Mouse (Mus musculus) adrenal gland, postnatal 14 days (tissue): ENCODE results near the gene 2810408A11Rik. TPM values are rescaled to one million over a fixed set of nuclear protein-coding genes. Genes with fewer than 3 reads are reported as not detected.

Experiments used
- DNase-seq: peaks from one replicate; pipeline ENCODE4 v3.0.0; 2021; ENCODE audit warnings: mixed read lengths
- long read RNA-seq, 2 experiments: library from polyadenylated mRNA; stranded (forward); transcript quantifications; one replicate each; pipeline ENCODE4 v2.0.0; 2021
- total RNA-seq: library from RNA; stranded (reverse); gene quantifications from 2 replicates; pipeline ENCODE4 v1.2.3, GENCODE M21; 2021

2810408A11Rik gene
- 1.8 and 2.1 TPM in 2 replicates for total RNA-seq
- long read RNA-seq, experiment 1, partial matches to known transcripts: 1 of 4 reads
- long read RNA-seq, experiment 1, other reads (novel, unspliced or antisense): 1 of 4 reads
- long read RNA-seq, experiment 2, partial matches to known transcripts: 1 of 2 reads
- long read RNA-seq, experiment 2, other reads (novel, unspliced or antisense): 1 of 2 reads

DNA sequence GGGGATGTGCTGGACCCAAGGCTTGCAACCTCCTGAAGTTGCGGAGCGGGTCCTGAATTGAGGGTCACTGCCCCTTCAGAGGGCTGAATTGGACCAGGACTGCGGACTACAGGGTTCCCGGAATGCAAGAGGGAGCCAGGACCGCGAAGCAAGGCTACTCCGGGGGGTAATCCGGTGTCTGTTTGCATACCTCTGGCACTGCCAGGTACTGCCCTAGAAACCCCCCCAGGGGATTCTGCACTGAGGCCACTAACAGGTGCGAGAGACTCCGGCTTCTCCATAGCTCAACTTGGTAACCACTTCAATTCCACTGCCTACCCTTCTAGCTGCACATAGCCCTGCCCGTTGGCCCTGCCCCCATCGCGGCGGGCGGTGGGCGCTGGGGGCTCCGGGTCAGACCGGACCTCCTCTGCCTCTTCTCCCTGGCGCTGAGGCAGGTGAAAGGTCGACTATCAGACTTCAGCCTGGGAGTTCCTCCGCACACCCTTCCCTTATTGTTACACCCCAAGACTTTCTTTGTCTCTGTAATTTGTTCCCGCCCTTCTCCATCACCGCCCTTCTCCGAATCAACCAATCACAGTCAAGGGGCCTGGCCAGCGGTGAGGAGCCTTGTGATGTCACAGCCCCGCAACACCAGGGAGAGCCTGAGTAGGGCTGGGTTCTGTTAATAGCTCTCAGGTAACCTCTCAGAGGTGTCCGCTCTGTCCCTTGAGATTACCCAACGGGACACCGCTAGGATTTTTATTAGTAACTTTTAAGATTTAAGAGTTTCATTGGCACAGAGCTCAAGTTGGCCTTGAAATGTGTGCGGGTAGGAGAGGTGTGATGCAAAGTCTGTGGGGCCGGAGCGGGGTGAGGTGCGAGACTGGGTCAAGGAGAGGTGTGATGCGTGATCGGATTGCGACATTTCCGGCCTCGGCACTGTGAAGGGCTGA is at the start of gene 2810408A11Rik, which contains the start of gene Neurl4:
Gene 2810408A11Rik (minus strand): TSS at position 517 of the 935 bp plus-strand sequence.
Gene Neurl4 (plus strand): TSS at position 602 of the 935 bp plus-strand sequence.
- peak; percentile 93 for DNase-seq

DNA sequence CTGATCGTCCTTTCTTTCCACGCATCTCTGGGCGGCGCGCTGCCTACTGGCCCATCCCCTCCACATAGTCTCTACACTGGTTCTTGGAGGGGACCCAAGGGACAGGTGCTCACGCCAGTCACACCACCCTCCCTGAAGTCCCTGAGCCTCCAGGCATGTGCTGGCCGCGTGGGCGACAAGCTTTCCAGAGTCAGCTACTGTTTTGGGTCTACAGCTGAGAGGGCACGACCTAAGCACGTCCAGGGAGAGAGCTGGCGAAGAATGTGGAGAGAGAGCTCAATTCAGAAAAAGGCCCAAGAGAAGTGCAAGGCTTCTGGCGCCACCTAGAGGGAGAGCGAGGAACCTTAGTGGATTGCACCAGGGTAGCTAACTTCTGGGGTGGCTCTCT is 48.0 kb upstream of the 2810408A11Rik start:
- DNase-seq: peak; percentile 93

DNA sequence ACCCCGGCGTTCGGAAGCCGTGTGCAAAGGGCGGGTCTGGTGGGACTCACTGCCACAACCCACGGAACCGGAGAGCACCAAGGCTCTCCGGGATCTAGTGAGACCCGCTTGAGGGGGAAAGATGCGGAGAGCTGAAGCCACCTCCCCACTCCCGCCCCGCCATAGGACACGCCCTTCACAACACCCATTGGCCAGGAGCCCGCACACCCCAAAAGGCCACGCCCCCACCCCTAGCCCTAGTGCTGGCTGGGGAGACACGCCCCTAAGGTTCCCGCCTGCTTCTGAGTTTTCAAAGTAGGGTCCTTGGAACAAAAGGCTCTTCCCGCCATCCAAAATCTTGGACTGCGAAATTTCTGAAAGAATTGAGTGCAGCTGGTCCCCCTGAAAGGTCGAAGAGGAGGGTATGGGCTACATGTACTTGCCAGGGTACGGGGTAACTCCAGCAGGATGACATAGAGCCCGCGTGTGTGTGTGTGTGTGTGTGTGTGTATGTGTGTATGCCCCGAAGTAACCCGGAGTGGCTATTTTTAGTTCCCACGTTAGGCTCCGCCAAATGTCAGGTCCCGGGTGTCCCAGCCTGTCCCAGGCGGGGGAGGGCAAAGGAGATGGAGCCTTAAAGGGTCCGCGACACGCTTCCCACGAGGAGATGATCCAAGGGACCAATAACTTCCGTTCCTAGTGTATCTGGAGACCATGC is 47.4 kb upstream of the 2810408A11Rik start, which contains the start of gene Slc2a4:
Gene Slc2a4 (minus strand): TSS at position 123 of the 697 bp plus-strand sequence.
- peak; percentile 98 for DNase-seq

DNA sequence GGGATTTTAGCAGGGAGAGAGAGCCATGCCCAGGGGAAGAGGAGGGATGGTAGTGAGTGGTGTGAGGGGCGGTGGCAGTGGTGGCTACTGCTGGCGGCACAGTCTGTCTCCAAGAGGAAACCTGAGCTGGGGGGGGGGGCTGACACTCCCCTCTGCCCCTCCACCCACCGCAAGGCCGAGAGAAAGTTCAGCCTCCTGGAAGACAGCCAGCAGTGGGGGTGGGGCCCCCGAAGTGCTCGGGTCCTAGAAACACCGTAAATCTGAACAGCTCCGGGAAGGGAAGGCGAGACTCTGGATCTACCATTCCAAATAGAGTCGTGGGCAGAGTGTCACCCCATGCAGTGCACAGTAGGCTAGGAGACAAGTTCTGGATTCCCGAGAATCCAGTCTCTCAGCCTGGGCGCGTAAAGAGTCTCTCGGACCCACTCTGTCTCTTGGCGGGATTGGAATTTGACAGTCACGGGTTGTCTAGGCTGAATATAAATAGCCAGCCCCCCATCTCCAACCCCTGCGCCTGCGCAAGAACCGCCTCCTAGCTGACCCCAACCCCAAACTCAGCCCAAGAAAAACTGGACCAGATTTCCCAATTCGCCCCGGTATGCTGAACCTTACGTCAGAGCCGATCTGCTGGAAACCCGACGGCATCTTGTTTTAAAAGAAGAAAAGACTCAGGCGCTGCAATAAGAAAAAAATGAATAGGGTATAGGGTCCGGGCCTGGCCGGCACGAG is 46.7 kb upstream of the 2810408A11Rik start:
- DNase-seq: peak; percentile 86

- peak; percentile 9 for DNase-seq
These were observed 45.5 kb upstream of the 2810408A11Rik start for GRCm38 (mm10) chr11:69945997-69946891.

DNA sequence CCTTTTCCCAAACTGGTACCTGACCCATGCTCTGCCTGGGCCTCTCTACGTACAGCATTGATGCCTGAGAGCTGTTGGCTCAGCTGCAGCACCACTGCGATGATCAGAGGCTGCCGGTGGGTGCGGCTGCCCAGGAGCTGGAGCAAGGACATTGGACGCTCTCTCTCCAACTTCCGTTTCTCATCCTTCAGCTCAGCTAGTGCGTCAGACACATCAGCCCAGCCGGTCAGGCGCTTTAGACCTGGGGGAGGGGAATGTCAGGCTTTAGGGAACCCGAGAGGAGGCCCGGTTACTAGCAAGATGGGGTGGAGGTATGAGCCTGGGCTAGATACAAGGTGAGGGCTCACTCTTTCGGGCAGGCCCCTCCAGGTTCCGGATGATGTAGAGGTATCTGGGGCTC is 44.4 kb upstream of the 2810408A11Rik start:
- DNase-seq: peak; percentile 81

DNA sequence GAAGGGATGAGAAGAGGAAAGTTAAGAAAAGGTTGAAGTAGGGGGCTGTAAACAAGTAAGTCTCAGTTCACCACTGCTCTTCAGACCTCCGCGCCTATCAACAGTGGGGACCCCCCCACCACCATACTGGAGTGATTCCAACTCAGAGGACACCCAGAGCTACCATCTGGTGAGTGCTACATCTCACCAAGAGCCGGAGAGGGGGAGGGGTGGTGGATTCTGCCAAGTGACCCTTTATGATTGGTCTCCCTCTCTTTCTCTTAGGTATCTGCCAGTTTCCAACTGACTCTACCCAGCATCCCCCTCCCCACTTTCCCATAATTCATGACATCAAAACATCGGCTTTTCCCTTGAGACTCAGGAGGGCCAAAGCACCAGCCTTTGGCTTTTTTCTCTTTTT is 40.2 kb upstream of the 2810408A11Rik start:
- DNase-seq: no peak

DNA sequence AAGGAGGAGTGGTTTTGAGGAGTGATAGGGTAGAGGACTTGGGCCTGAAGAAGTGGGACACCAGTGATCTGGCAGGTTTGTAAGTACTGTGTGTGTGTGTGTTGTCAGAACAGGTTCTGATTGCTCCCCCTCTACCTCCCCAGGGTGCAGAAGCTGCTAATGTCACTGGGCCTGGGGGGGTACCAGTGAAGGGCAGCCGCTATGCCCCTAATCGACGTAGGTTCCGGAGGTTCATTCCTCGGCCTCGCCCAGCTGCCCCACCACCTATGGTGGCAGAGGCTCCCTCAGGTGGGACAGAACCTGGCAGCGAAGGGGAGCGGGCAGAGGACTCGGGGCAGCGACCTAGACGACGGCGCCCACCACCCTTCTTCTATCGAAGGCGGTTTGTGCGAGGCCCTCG is 38.9 kb upstream of the 2810408A11Rik start:
- DNase-seq: no peak

- DNase-seq: peak; percentile 46
These were observed 38.4 kb upstream of the 2810408A11Rik start for GRCm38 (mm10) chr11:69939181-69939580.

DNA sequence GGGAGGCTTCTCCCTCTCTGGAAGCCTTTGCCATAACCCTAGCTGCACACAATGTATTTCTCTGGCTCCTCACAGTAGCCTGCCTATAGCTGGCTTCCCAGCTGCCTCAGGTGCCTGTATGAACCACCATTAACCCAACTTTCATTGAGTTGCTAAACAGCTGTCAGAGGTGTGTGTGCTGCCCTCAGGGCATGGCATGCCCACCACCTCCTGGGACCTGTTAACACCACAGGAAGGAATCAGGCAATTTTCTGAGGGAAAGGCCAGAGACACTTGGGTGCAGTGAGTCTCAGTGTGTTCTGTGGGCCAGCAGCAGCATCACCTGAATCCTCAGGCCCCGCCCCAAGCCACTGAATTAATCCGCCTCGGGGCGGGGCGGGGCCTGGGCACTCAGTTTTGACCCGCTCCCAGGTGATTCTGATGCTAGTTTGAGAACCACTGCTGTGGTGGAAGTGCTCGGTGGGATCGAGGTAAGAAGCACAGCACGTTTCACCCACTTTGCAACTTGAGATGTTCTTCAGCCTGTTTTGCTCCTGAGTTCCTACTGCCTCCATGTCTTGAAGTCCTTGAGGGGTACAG is 37.7 kb upstream of the 2810408A11Rik start:
- peak; percentile 17 for DNase-seq

- DNase-seq: peak; percentile 14
These were observed 37.0 kb upstream of the 2810408A11Rik start for GRCm38 (mm10) chr11:69937834-69938233.

- peak; percentile 81 for DNase-seq
These were observed 36.6 kb upstream of the 2810408A11Rik start for GRCm38 (mm10) chr11:69937385-69937784.

DNA sequence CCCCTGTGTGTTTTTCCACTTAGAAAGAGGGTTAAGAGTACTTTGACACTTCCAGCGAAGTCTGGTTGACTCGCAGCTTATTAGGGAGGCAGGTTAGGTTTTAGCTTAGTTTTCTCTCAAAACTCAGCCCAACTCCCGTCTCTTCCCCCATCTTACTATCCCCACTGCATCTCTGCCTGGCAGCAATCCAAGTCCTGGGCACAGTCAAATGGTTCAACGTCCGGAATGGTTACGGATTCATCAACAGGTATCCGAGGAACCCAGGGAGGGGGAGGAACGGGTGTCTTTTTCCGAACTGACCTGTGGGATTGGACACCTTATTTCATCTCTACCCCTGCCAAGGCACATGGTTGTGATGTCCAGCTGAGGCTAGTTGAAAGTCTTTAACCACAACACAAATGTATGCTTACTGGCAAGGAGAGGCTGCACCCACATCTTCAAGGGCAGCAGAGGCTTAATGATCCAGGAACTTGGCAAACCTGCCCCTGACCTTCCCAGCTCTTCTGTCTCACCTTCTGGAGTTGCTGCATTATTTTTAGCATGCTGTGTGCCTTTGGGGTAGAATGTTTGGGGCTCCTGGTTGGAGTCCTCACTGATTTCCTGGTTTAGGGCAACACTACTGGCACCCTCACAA is 36.0 kb upstream of the 2810408A11Rik start:
- DNase-seq: no peak

DNA sequence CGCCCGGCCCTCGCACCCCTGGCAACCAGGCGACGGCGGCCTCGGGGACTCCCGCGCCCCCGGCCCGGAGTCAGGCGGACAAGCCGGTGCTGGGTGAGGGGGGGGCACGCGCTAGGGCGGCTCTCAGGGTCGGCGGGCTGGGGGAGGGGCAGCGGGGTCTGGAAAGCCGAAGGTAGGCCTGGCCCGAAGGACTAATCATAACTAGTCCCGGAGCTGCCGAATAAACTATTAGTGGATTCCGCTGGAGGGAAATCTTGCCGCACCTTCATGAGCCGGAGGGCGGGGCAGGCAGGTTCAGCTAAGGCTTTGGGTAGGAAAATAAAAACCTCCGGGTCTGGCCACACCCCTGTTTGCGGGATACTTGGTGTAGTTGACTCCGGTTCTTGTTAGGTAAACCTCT is 35.4 kb upstream of the 2810408A11Rik start:
- peak; percentile 55 for DNase-seq

- peak; percentile 94 for DNase-seq
These were observed 34.5 kb upstream of the 2810408A11Rik start, which contains the start of gene Ybx2 for GRCm38 (mm10) chr11:69935137-69935879. Gene Ybx2 (plus strand): TSS chr11:69935796.

DNA sequence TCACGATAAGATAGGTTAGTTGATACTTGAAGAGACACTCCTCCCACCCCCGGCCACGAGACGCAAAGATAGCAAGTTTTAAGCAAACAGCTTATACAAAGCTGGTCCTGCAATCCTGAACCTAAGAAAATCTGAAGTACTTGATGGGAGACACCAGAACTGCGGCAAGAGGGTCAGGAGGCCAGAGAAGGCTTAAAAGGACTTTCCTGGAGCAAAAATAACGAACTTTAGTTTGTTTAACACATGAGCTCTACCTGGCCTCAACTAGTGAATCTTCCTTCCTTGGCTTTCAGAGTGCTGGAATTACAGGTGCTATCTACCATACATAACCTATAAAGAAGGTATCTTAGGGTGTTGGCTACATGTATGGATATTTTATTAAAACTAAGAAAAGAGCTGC is 33.9 kb upstream of the 2810408A11Rik start:
- DNase-seq: no peak

GRCm38 (mm10) chr11:69934169-69934568 is 33.4 kb upstream of the 2810408A11Rik start:
- peak; percentile 98 for DNase-seq

DNA sequence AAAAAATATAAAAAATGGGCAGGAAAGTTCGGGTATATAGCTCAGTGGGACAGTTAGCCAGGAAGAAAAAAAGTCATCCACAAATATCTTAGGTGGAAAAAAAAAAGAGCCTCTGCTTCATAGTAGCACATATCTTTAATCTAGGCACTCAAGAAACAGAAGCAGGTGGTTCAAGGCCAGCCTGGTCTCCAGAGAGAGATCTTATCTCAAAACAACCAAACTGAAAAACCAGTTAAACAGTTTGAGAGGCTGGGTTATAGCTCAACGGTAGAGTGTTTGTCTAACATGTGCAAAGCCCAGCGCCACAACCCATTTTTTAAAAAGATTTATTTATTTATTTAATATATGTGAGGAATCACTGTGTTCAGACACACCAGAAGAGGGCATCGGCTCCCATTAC is 32.3 kb upstream of the 2810408A11Rik start:
- DNase-seq: no peak

DNA sequence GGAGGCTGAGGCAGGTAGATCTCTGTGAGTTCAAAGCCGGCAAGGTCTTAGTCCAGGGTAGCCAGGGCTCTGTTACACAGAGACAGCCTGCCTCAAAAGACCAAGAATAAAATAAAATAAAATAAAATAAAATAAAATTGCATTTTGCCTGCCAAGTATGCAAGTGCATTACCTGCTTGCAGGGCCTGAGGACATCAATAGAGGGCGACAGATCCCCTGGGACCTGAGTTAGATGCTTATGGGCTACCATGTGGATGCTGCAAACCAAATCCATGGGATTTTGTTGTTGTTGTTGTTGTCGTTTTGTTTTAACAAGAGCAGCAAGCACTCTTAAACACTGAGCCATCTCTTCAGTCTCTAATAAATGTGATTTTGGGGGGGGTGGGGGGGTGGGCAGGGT is 31.5 kb upstream of the 2810408A11Rik start:
- DNase-seq: peak; percentile 18
